Mouse (Mus musculus): ENCODE results near the gene L1td1.

GRCm38 (mm10) chr4:98700156-98700555 is 26.4 kb upstream of the L1td1 start:
- no peak for TF ChIP-seq POLR2A (IDR thresholded peaks at IDR 0.05; ENCODE audit: control insufficient read depth in 1 of 2, insufficient read depth in 1 of 2, low read depth in 1 of 2, low read length in 2 of 2, poor library complexity in 1 of 2)
- TF ChIP-seq MAX (IDR thresholded peaks at IDR 0.05; ENCODE audit: low read length): no peak
- no peak for TF ChIP-seq ZC3H11A (IDR thresholded peaks at IDR 0.05; ENCODE audit: low read depth, low read length)
- no peak for TF ChIP-seq KAT2A (conservative IDR thresholded peaks at IDR 0.05; ENCODE audit: low read depth, low read length)
- no peak for TF ChIP-seq CTCF (IDR thresholded peaks at IDR 0.05 in 2 of 3, conservative IDR thresholded peaks at IDR 0.05 in 1 of 3; ENCODE audit: control insufficient read depth in 1 of 3, insufficient read depth in 1 of 3, low read depth in 2 of 3, low read length in 3 of 3, poor library complexity in 1 of 3, severe bottlenecking in 1 of 3)
- TF ChIP-seq SIN3A (IDR thresholded peaks at IDR 0.05; ENCODE audit: low read length): no peak
- no peak for TF ChIP-seq EP300 (IDR thresholded peaks at IDR 0.05; ENCODE audit: low read depth in 1 of 2, low read length in 2 of 2)
- no peak for TF ChIP-seq GATA1 (IDR thresholded peaks at IDR 0.05; ENCODE audit: low read depth, low read length)
- no peak for TF ChIP-seq MYB (IDR thresholded peaks at IDR 0.05; ENCODE audit: low read depth, low read length)
- TF ChIP-seq E2F4 (IDR thresholded peaks at IDR 0.05; ENCODE audit: borderline replicate concordance, low read depth, low read length): no peak
- TF ChIP-seq TAL1 (IDR thresholded peaks at IDR 0.05; ENCODE audit: low read length): no peak
- TF ChIP-seq HCFC1 (IDR thresholded peaks at IDR 0.05; ENCODE audit: low read depth, low read length): no peak
- TF ChIP-seq RCOR1 (IDR thresholded peaks at IDR 0.05; ENCODE audit: low read depth, low read length): no peak
